Mouse (Mus musculus): ENCODE measurements at regions not wholly inside any gene's neighbourhood (a gene's known extent, or its start where the extent isn't known, plus 50 kb on each side); places are given as distances from the start of the nearest gene placed in this dataset.
A peak's percentile ranks its signal among the peaks of the same experiment; 100 is the strongest.

DNA sequence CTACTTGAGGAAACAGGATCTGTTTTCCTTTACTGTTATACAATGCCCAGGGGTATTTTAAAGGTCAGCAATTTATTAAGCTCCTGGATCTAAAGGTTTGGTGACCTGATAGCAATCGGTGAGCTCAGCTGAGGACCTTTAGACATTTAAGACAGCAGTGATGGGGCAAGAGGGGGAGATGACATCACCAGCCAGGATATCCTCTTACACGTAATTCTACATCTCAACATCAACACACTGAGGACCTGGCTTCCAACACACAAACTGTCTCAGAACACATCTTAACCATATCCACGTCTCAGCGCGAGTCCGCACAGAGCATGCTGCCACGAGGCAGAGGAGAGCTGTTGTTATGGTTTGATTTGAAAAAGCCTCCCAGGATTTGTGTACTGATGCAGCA is 69.2 kb downstream of the Nhlrc3 start:
- Histone ChIP-seq H3K9ac (no peak overlapping the region), H3K36me3 (no peaks in the 10 kb centered on the region), H3K27ac (no peak overlapping the region), H3K4me1 (replicated peaks) (no peaks in the 10 kb centered on the region), H3K27me3 (no peaks in the 10 kb centered on the region), H3K9me3 (replicated peaks) (0 out of 2 replicates have a peak, but pooled peaks cover 3% of the 10 kb centered on the region), H3K4me2 (no peak overlapping the region), H3K4me3 (no peak overlapping the region)
- WGBS, result 71% methylated on average over 7 of the region's 7 CpGs
- ATAC-seq (replicated peaks; ENCODE audit: insufficient number of reproducible peaks, insufficient read depth, low FRiP score, low read depth), result no peak

DNA sequence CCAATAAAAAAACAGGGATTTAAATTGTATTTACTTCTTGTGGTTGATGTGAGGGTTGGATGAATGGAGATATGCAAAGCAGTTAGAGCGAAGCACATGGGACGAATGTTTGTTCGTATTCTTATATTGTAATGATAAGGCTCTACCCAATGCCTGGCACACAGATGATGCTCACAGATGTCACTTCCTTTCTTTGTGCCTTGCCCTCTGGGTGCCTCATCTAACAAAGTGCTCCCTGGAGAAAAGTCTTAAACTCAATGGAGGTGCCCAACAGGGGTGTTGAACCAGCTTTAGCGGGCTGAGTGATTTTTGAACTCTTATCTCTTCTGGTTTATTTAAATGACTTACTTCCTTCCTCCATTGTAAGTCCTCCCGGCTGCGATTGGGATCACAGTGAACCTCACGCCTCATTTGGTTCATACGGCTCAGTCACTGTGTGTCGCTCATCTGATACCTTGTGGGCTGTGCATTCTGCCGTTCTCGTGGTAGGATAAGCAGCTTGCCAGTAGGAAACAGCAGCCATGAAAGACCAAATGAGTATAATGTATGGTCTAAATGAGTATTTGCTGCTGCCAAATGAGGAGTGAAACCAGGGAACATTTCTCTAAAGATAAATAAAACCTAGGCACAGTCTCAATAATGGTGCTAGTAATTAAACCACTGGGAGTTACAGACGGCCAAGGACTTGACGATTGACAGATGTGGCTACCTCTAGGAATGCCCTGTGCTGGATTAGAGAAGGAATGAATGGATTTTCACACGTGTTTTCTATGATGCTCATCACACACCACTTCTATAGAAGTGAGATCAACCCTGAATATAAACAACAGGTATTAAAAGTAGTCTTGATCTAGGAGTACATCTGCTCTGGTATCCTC is 81.2 kb downstream of the Nhlrc3 start:
- Histone ChIP-seq H3K27me3 (no peaks in the 10 kb centered on the region), H3K27ac (no peak overlapping the region), H3K9ac (no peak overlapping the region), H3K9me3 (replicated peaks) (no peaks in the 10 kb centered on the region), H3K4me1 (replicated peaks) (no peaks in the 10 kb centered on the region), H3K4me2 (no peak overlapping the region), H3K36me3 (no peaks in the 10 kb centered on the region), H3K4me3 (no peak overlapping the region)
- WGBS, result 52% methylated on average over 14 of the region's 14 CpGs
- no peak for ATAC-seq (replicated peaks; ENCODE audit: insufficient number of reproducible peaks, insufficient read depth, low FRiP score, low read depth)

DNA sequence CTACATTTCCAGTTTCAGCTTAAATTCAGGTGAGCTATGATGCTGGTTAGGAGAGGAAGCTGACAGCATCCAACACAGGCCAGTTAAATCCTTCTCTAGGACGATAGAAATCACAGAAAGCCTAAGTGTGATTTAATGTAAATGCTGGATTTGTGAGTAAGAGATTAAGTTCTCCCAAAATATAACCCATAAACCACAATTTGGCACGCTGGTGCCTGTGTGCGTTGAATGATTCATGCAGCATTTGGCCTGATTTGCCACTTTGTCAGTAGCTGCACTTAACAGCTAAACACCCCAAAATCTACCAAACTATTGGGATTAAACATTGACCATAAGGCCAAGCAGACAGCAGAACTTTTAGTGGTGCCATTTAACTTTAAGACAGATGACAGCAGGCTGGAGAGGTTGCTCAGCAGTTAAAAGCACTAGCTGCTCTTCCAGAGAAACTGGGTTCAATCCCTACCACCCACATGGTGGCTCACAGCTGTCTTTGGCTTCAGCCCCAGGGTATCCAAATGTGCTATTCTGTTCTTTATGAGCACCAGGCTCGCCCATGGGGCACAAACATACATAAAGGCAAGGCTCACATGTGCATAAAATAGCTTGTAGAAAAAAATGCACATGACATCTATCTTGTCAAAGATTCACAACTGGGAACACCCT is 83.5 kb downstream of the Nhlrc3 start:
- no peak for ATAC-seq (replicated peaks; ENCODE audit: insufficient number of reproducible peaks, insufficient read depth, low FRiP score, low read depth)
- 73% methylated on average over 4 of the region's 4 CpGs for WGBS
- Histone ChIP-seq H3K27ac (no peak overlapping the region), H3K9ac (no peak overlapping the region), H3K4me1 (replicated peaks) (no peaks in the 10 kb centered on the region), H3K4me3 (no peak overlapping the region), H3K9me3 (replicated peaks) (no peaks in the 10 kb centered on the region), H3K27me3 (no peaks in the 10 kb centered on the region), H3K36me3 (no peaks in the 10 kb centered on the region), H3K4me2 (no peak overlapping the region)

DNA sequence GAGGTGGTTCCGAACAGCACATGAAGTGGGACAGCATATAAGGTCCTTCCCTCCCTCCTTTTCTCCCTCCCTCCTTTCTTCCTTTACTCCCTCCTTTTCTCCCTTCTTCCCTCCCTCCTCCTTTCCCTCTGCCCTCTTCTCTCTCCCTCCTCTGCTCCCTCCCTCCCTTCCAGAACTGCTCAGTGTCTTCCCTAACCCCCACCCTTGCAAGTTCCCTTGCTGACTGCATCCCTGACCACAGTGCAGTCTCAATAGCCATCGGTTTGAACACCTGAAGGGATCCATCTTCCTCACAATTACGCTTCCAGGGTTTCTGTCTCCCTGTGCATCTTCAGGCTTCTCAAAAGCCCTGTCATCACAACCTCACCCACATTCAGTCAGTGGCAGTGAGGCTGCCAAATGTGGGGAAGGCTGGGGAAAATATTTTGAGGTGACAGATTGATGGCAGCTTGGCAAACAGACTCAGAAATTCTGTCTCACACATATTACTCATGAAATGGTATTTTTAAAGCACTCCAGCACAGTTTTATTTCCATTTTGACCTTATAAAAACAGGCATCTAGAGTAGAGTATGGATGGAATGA is 86.2 kb downstream of the Nhlrc3 start:
- H3K9me3 ChIP-seq (replicated peaks), result no peaks in the 10 kb centered on the region
- H3K27me3 ChIP-seq, result no peaks in the 10 kb centered on the region
- H3K4me3 ChIP-seq, result no peak overlapping the region
- no peak overlapping the region for H3K27ac ChIP-seq
- no peaks in the 10 kb centered on the region for H3K36me3 ChIP-seq
- 64% methylated on average over 3 of the region's 3 CpGs for WGBS
- ATAC-seq (replicated peaks; ENCODE audit: insufficient number of reproducible peaks, insufficient read depth, low FRiP score, low read depth), result no peak
- no peak overlapping the region for H3K4me2 ChIP-seq
- H3K9ac ChIP-seq, result no peak overlapping the region
- peaks cover 8% of the 10 kb centered on the region for H3K4me1 ChIP-seq (replicated peaks)

DNA sequence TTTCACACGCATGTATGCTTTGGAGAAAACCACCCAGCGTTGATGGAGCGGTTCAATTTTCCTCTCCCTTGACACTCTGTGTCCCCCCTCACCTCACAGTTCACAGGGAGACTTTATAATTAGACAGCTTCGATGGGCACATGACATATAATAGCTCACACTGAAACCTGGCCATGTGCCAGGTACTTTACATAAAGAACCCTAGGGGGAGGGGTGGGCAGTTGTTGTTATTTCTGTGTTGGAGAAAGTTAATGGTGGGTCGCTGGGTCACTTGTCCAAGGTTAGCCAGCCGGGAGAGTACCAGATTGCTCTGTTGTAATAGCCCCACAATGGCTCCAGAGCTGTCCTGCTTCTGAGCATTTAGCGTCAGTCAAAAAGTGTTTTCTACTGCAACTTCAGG is 90.2 kb downstream of the Nhlrc3 start:
- H3K27ac ChIP-seq, result peak overlapping the region; percentile 63
- no peak overlapping the region for H3K4me3 ChIP-seq
- peaks cover 8% of the 10 kb centered on the region for H3K4me1 ChIP-seq (replicated peaks)
- H3K4me2 ChIP-seq, result no peak overlapping the region
- no peaks in the 10 kb centered on the region for H3K27me3 ChIP-seq
- peak; percentile 74; the same call in 1 of the 2 replicates for ATAC-seq (replicated peaks; ENCODE audit: insufficient number of reproducible peaks, insufficient read depth, low FRiP score, low read depth)
- H3K9ac ChIP-seq, result no peak overlapping the region
- no peaks in the 10 kb centered on the region for H3K36me3 ChIP-seq
- H3K9me3 ChIP-seq (replicated peaks), result no peaks in the 10 kb centered on the region
- 37% methylated on average over 7 of the region's 7 CpGs for WGBS

DNA sequence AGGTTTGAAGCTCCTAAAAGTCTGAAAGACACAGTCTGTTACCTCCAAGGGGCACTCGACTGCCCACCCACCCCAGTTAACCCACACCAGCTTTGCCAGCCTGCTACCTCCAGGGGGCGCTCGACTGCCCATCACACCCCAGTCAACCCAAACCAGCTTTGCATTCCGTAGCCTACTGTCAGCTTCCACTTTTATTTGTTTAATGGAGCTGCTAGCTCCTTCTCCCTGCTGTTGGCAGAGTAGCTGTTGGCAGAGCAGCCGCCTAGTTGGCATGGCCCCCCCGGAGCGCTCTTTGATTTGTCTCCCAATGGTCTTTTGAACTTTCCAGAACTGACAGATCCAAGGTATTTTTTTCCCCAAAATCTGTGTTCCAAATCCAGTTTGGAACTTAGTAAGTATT is 91.2 kb downstream of the Nhlrc3 start:
- H3K27ac ChIP-seq, result no peak overlapping the region
- no peaks in the 10 kb centered on the region for H3K9me3 ChIP-seq (replicated peaks)
- no peak for ATAC-seq (replicated peaks; ENCODE audit: insufficient number of reproducible peaks, insufficient read depth, low FRiP score, low read depth)
- no peak overlapping the region for H3K4me3 ChIP-seq
- WGBS, result 72% methylated on average over 7 of the region's 7 CpGs
- no peak overlapping the region for H3K9ac ChIP-seq
- H3K36me3 ChIP-seq, result no peaks in the 10 kb centered on the region
- H3K27me3 ChIP-seq, result no peaks in the 10 kb centered on the region
- peaks cover 8% of the 10 kb centered on the region for H3K4me1 ChIP-seq (replicated peaks)
- no peak overlapping the region for H3K4me2 ChIP-seq

DNA sequence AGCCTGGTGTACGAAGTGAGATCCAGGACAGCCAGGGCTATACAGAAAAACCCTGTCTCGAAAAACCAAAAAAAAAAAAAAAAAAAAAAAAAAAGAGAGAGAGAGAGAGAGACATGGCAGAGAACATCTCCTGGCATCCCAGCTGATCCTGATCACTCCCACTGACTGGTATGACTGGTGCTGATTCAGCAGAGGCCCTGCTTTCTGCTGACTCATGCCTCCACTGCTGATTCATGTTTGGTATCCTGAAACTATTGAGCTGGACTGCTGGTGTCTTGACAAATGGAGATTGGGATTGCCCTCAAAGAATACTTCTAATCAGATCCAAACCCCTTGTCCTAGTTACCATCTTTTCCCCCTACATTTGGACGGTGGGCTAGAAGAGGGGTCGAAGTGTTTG is 101.9 kb downstream of the Nhlrc3 start:
- Histone ChIP-seq H3K27ac (no peak overlapping the region), H3K4me2 (no peak overlapping the region), H3K4me1 (replicated peaks) (0 out of 2 replicates have a peak, but pooled peaks cover 2% of the 10 kb centered on the region), H3K36me3 (no peaks in the 10 kb centered on the region), H3K27me3 (no peaks in the 10 kb centered on the region), H3K9ac (no peak overlapping the region), H3K9me3 (replicated peaks) (no peaks in the 10 kb centered on the region), H3K4me3 (no peak overlapping the region)
- WGBS, result 70% methylated on average over 4 of the region's 4 CpGs
- no peak for ATAC-seq (replicated peaks; ENCODE audit: insufficient number of reproducible peaks, insufficient read depth, low FRiP score, low read depth)

DNA sequence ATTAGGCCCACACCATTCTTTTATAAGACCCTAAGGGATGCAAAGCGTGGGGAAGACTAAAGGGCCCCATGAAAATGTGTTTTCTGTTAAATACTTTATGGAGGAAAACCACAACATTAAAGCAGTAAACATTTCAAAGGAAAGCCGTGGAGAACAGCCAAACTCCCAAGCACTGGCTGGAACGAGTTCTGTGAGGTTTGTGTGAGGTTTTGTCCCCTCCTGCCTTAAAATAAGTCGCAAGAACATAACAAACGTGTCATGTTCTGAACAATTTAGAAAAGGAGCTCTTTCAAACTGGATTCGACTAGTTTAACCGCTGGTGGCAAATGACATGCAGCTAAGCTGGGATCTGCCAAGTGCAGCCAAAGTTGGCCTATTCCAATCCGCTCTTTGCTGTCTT is 109.4 kb downstream of the Nhlrc3 start:
- Histone ChIP-seq H3K4me3 (no peak overlapping the region), H3K4me1 (replicated peaks) (no peaks in the 10 kb centered on the region), H3K4me2 (no peak overlapping the region), H3K9me3 (replicated peaks) (no peaks in the 10 kb centered on the region), H3K27me3 (no peaks in the 10 kb centered on the region), H3K27ac (no peak overlapping the region), H3K36me3 (no peaks in the 10 kb centered on the region), H3K9ac (no peak overlapping the region)
- 74% methylated on average over 8 of the region's 8 CpGs for WGBS
- no peak for ATAC-seq (replicated peaks; ENCODE audit: insufficient number of reproducible peaks, insufficient read depth, low FRiP score, low read depth)

DNA sequence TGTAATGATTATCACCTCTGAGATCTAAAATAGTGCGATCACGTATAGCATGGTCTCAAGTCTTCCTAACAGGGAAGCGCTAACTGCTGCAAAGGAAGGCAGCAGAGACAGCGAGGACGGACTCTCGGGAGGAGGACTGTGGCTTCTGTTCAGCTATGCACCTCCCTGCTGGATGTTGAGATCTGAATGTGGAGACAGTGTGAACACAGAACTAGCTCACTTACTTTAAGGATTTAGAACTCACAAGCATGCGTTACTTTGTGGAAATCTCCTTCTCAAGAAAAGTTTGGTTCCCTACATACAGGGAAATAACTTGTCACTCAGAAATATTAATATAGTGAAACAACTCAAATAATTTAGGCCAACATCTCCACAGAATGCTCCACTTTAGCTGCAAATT is 109.8 kb downstream of the Nhlrc3 start:
- Histone ChIP-seq H3K4me1 (replicated peaks) (peaks cover 3% of the 10 kb centered on the region; the same call in 1 of the 2 replicates), H3K9me3 (replicated peaks) (no peaks in the 10 kb centered on the region), H3K27ac (no peak overlapping the region), H3K27me3 (no peaks in the 10 kb centered on the region), H3K9ac (no peak overlapping the region), H3K4me2 (no peak overlapping the region), H3K4me3 (no peak overlapping the region), H3K36me3 (no peaks in the 10 kb centered on the region)
- no peak for ATAC-seq (replicated peaks; ENCODE audit: insufficient number of reproducible peaks, insufficient read depth, low FRiP score, low read depth)
- 83% methylated on average over 7 of the region's 7 CpGs for WGBS

DNA sequence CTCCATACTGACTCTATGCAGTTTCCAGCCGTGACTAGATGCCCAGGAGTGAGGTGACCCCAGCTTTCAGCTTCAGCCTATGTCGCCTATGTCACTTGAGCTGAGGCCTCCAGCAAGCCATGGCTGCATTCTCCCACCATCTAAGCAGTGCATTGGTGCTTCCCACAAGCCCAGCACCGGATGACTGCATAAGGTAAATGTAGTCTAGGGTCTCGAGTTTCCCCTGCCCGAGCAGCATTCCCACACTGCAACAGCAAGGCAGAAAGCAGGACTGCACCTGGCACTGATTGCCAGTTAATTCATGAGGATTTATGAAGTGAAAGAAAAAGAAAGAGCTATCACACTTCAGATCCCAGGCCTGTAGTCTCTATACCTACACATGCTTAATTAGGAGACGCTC is 119.5 kb downstream of the Nhlrc3 start:
- H3K27ac ChIP-seq, result no peak overlapping the region
- no peak overlapping the region for H3K4me3 ChIP-seq
- H3K9ac ChIP-seq, result no peak overlapping the region
- WGBS, result 74% methylated on average over 6 of the region's 6 CpGs
- H3K27me3 ChIP-seq, result no peaks in the 10 kb centered on the region
- no peak for ATAC-seq (replicated peaks; ENCODE audit: insufficient number of reproducible peaks, insufficient read depth, low FRiP score, low read depth)
- H3K4me2 ChIP-seq, result no peak overlapping the region
- peaks cover 10% of the 10 kb centered on the region; the same call in 1 of the 2 replicates for H3K4me1 ChIP-seq (replicated peaks)
- no peaks in the 10 kb centered on the region for H3K9me3 ChIP-seq (replicated peaks)
- no peaks in the 10 kb centered on the region for H3K36me3 ChIP-seq

DNA sequence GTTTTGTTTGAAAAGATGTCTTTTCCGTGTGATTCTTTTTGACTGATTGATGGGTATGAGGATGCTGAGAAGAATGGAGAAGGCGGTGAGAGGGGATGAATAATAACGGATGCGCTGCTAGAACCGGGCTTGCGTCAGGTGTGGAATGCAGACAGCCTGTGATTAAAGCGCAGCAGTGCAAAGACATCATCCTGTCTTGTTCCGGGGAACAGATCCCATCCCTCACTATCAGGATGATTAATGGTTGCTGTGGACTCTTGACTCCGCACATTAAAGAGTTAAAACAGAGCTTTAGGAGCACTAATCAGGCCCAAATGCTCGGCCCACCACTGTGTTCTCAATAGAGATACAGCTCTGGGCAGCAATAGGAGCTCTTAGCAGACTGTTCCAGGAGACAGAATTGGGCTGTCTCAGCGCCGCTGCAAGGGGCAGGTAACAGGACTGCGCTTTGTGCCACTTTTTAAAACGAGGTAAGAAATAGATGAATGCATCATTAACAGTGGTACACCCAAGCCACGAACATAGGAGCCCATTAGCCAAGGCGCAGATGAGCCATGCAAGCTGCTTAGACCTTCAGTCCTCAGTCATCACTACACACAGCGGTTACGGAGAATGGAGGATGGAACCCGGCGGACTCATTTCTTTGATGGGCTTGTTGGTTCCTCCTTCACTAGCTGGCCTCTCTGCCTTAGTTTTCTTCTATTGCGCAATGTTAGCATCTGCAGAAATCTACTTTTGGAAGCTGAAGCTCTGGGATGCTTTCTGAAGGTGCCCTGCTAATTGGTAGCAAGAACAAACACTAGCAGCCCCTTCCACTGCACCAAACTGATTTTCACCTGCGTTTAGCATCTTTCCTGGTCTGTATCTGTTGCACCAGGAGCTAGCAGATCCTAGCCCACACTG is 121.6 kb downstream of the Nhlrc3 start:
- Histone ChIP-seq H3K27ac (no peak overlapping the region), H3K4me3 (no peak overlapping the region), H3K4me2 (no peak overlapping the region), H3K36me3 (no peaks in the 10 kb centered on the region), H3K9me3 (replicated peaks) (no peaks in the 10 kb centered on the region), H3K4me1 (replicated peaks) (no peaks in the 10 kb centered on the region), H3K27me3 (no peaks in the 10 kb centered on the region), H3K9ac (no peak overlapping the region)
- ATAC-seq (replicated peaks; ENCODE audit: insufficient number of reproducible peaks, insufficient read depth, low FRiP score, low read depth), result no peak
- 61% methylated on average over 22 of the region's 22 CpGs for WGBS

All from heart, embryonic 15.5 days (tissue).